Mouse (Mus musculus) testis, adult 2 months (tissue): Measurements from ENCODE around the gene As3mt.

Experiments used
- CTCF ChIP-seq: fragments of 200-500 bp; IDR thresholded peaks from 2 replicates; pipeline ENCODE4 v1.5.1; 2012; ENCODE audit warnings: low read depth, mild to moderate bottlenecking, inconsistent platforms, low read length, moderate library complexity; ENCODE audit not compliant: control insufficient read depth, insufficient read depth, insufficient replicate concordance
- POLR2A ChIP-seq: fragments of 200-500 bp; IDR thresholded peaks from 2 replicates; pipeline ENCODE4 v1.6.1; 2012; ENCODE audit warnings: low read depth, mild to moderate bottlenecking, inconsistent platforms, low read length, moderate library complexity; ENCODE audit not compliant: control insufficient read depth

GRCm38 (mm10) chr19:46668263-46668662, 39.0 kb upstream of the As3mt start:
- TF ChIP-seq CTCF (no peak), POLR2A (no peak)
